Comparison of ENCODE assay signal across 16 mouse cellular contexts in genomic region chr10:20756219-20756618, GRCm38 (mm10).
"Had no signal": no experiment of that assay in that cellular context is flagged by ENCODE, and none has a peak within 500 bp of the region (broad histone marks: within the 10 kb centered on the region; RNA-seq: fewer than 3 reads in every experiment).

No protein-coding gene starts in this region.

- H3K36me3 ChIP-seq: limb, embryonic 10.5 days; liver, embryonic 12.5 days; midbrain, embryonic 15.5 days; neural tube, embryonic 15.5 days had no signal

- H3K4me2 ChIP-seq: liver, embryonic 12.5 days; midbrain, embryonic 15.5 days; neural tube, embryonic 15.5 days had no signal

- H3K9me3 ChIP-seq: limb, embryonic 10.5 days; liver, embryonic 12.5 days; midbrain, embryonic 15.5 days; neural tube, embryonic 15.5 days had no signal

- DNase-seq: kidney, adult 9 months; kidney, postnatal 25 days; liver, postnatal 0 days; lung, postnatal 36 days; right cerebral cortex, adult 18-20 months; right cerebral cortex, postnatal 25 days; thymus, adult 18-20 months; thymus, postnatal 14 days had no signal

- ATAC-seq: intestine, postnatal 0 days; liver, embryonic 12.5 days; liver, postnatal 0 days; lung, postnatal 0 days; midbrain, embryonic 15.5 days had no signal

- H3K27ac ChIP-seq: left cerebral cortex, adult 2 months; limb, embryonic 10.5 days; liver, embryonic 12.5 days; midbrain, embryonic 15.5 days; neural tube, embryonic 15.5 days had no signal

- H3K9ac ChIP-seq: liver, embryonic 12.5 days; liver, postnatal 0 days; midbrain, embryonic 15.5 days; neural tube, embryonic 15.5 days had no signal

- H3K4me1 ChIP-seq: limb, embryonic 10.5 days; midbrain, embryonic 15.5 days; neural tube, embryonic 15.5 days had no signal

- H3K4me3 ChIP-seq: left cerebral cortex, adult 2 months; limb, embryonic 10.5 days; liver, embryonic 12.5 days; midbrain, embryonic 15.5 days; myocyte; neural tube, embryonic 15.5 days had no signal

- H3K27me3 ChIP-seq: liver, embryonic 12.5 days; midbrain, embryonic 15.5 days; neural tube, embryonic 15.5 days had no signal
